Mouse (Mus musculus) heart, embryonic 13.5 days (tissue): ENCODE measurements at regions not wholly inside any gene's neighbourhood (a gene's known extent, or its start where the extent isn't known, plus 50 kb on each side); places are given as distances from the start of the nearest gene placed in this dataset.

ENCODE experiments used
- ATAC-seq: fragments of 200-750 bp; cut with Nextera tagmentation; 2 replicates; pipeline ENCODE4 v1.8.0; 2017; ENCODE audit warnings: moderate TSS enrichment; ENCODE audit not compliant: insufficient number of reproducible peaks, low FRiP score, low TSS enrichment; ENCODE audit errors: extremely low read depth
- H3K27ac ChIP-seq: fragments of 300-500 bp; sonication (generic); replicated peaks from 2 replicates; pipeline ENCODE4 v1.5.1; 2015; ENCODE audit warnings: moderate library complexity, mild to moderate bottlenecking, inconsistent platforms
- H3K27me3 ChIP-seq: fragments of 300-500 bp; sonication (generic); replicated peaks from 2 replicates; pipeline ENCODE4 v1.6.1; 2015; ENCODE audit warnings: mild to moderate bottlenecking, inconsistent platforms
- H3K36me3 ChIP-seq: fragments of 300-500 bp; sonication (generic); 2 replicates; pipeline ENCODE4 v1.6.1; 2015; ENCODE audit warnings: mild to moderate bottlenecking, inconsistent platforms
- H3K4me1 ChIP-seq: fragments of 300-500 bp; sonication (generic); 2 replicates; pipeline ENCODE4 v1.6.1; 2015; ENCODE audit warnings: inconsistent platforms
- H3K4me2 ChIP-seq: fragments of 300-500 bp; sonication (generic); 2 replicates; pipeline ENCODE4 v1.6.1; 2015; ENCODE audit warnings: inconsistent platforms, mild to moderate bottlenecking, moderate library complexity
- H3K4me3 ChIP-seq: fragments of 300-500 bp; sonication (generic); 2 replicates; pipeline ENCODE4 v1.5.1; 2015; ENCODE audit warnings: moderate library complexity, mild to moderate bottlenecking, inconsistent platforms
- H3K9ac ChIP-seq: fragments of 300-500 bp; sonication (generic); 2 replicates; pipeline ENCODE4 v1.6.1; 2015; ENCODE audit warnings: inconsistent platforms, mild to moderate bottlenecking, moderate library complexity
- H3K9me3 ChIP-seq: fragments of 300-500 bp; sonication (generic); 2 replicates; pipeline ENCODE4 v1.6.1; 2016; ENCODE audit warnings: inconsistent platforms
- WGBS: fragments of 180-500 bp; shearing (Covaris S2); methylation state at CpG from one replicate; pipeline ENCODE4 v1.1.7; 2015; ENCODE audit warnings: mixed read lengths; 5-methylcytosine and 5-hydroxymethylcytosine counted together

DNA sequence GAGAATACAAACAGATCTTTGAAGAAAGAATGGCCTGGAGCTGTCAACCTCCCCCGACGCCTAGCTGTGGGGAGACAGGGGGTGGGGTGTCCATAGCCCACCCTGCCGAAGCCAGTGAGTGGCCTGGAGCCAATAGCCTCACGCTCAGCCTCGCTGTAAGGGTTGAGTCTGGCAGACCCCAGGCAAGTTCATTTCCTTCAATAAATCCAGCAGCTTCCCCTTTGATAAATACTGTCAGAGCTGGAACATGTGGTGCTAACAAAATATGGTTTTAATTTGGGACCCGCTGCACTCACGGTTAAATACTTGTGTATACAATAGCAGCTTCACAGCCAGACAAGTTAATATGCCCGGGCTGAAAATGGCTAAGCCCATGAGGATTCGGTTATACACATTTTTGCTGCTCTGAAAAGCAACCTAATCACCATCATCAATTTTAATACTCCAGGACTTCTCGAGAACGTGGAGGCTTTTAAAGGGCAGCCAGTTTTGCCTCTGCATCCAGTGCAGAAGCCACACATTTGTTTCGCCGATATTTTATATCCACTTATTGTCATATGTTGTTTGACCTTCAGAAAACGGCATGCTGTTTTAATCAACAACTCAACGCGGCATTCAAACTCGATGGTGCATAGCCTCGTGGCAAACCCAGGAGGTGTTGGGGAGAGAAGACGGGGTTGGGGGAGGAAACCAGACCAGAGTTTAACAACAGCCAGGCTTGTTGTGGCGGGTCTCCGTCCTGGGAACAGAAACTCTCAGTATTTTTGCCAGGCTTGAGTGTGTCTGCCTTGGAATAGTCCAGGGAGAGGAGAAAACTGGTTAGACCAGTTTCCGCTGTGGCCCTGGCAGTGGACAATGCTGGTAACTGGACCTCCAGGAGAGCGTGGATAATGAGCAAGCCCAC lies 144.9 kb downstream of the Cd24a start:
- Histone ChIP-seq H3K9ac (peak overlapping the region; percentile 77), H3K9me3 (no peaks in the 10 kb centered on the region), H3K27me3 (no peaks in the 10 kb centered on the region; the same call in 1 of the 2 replicates), H3K4me2 (peak overlapping the region; percentile 76), H3K27ac (peak overlapping the region; percentile 24; the same call in 1 of the 2 replicates), H3K36me3 (no peaks in the 10 kb centered on the region), H3K4me1 (peaks cover 34% of the 10 kb centered on the region), H3K4me3 (peak overlapping the region; percentile 48)
- 9% methylated on average over 23 of the region's 23 CpGs for WGBS
- ATAC-seq, result no peak

DNA sequence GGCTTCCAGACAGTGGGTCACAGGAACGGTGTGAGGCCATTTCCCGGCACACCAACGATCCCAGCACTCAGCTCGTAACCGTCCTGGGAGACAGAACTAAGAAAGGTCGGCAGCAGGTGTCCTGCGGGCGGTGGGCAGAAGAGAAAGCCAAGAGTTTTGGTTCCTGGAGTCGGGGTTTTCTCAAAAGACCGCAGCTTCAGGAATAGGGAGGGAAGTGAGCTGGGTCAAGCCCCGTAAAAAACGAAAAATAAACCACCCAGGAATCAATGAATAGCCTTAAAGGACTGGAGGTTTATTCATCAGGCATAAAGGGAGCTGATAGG lies 145.5 kb downstream of the Cd24a start:
- peak overlapping the region; percentile 77 for H3K9ac ChIP-seq
- H3K4me1 ChIP-seq, result peaks cover 31% of the 10 kb centered on the region
- H3K9me3 ChIP-seq, result no peaks in the 10 kb centered on the region
- peak overlapping the region; percentile 48 for H3K4me3 ChIP-seq
- H3K27me3 ChIP-seq, result no peaks in the 10 kb centered on the region; the same call in 1 of the 2 replicates
- WGBS, result 5% methylated on average over 12 of the region's 12 CpGs
- peak overlapping the region; percentile 76 for H3K4me2 ChIP-seq
- H3K27ac ChIP-seq, result no peak overlapping the region
- no peaks in the 10 kb centered on the region for H3K36me3 ChIP-seq
- no peak for ATAC-seq

DNA sequence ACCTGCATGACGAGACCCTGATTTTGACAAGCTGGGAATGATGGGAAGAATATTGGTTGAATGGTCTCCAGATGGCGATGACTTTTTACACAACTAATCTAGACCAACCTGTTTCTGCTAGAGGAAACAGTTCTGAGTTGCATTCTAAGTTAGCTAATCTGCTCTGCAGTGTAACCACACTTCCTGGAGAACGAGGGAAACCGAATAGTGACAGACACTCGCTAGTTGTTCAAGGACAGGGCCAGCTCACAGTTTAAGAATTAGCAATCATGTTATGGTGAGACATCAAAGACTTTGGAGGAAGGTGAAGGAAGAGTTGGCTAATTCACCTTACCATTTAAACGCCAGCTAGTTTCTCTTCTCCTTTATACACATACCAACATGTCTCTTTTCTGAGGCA lies 149.7 kb downstream of the Cd24a start:
- 65% methylated on average over 6 of the region's 6 CpGs for WGBS
- Histone ChIP-seq H3K9me3 (0 out of 2 replicates have a peak, but pooled peaks cover 2% of the 10 kb centered on the region), H3K4me3 (no peak overlapping the region), H3K4me1 (peaks cover 13% of the 10 kb centered on the region; the same call in 1 of the 2 replicates), H3K4me2 (no peak overlapping the region), H3K36me3 (no peaks in the 10 kb centered on the region), H3K9ac (no peak overlapping the region), H3K27ac (no peak overlapping the region), H3K27me3 (no peaks in the 10 kb centered on the region; the same call in 1 of the 2 replicates)
- no peak for ATAC-seq

DNA sequence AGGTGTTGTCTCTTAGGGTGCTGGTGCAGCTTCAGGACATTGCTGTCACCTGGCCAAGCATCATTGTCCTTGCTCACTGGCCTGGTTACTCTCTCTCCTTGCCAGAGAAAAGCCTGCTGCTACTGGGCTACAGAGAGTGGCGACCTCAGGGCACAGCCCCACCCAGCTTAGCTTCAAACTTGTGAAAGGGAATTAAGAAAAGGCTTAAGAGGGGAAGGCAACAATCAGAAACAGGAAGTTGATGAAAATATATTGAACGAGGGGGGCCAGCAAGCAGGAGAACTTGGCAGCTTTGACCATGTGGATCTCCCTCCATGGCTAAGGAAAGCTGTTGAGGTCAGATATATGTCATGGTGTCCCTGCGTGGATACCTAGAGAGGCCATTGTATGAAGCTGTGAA lies 151.1 kb downstream of the Cd24a start:
- no peak for ATAC-seq
- no peak overlapping the region for H3K4me3 ChIP-seq
- no peak overlapping the region for H3K9ac ChIP-seq
- 0 out of 2 replicates have a peak, but pooled peaks cover 2% of the 10 kb centered on the region for H3K9me3 ChIP-seq
- H3K27ac ChIP-seq, result no peak overlapping the region
- no peaks in the 10 kb centered on the region for H3K36me3 ChIP-seq
- H3K4me1 ChIP-seq, result no peaks in the 10 kb centered on the region
- no peak overlapping the region for H3K4me2 ChIP-seq
- 63% methylated on average over 3 of the region's 3 CpGs for WGBS
- no peaks in the 10 kb centered on the region; the same call in 1 of the 2 replicates for H3K27me3 ChIP-seq

DNA sequence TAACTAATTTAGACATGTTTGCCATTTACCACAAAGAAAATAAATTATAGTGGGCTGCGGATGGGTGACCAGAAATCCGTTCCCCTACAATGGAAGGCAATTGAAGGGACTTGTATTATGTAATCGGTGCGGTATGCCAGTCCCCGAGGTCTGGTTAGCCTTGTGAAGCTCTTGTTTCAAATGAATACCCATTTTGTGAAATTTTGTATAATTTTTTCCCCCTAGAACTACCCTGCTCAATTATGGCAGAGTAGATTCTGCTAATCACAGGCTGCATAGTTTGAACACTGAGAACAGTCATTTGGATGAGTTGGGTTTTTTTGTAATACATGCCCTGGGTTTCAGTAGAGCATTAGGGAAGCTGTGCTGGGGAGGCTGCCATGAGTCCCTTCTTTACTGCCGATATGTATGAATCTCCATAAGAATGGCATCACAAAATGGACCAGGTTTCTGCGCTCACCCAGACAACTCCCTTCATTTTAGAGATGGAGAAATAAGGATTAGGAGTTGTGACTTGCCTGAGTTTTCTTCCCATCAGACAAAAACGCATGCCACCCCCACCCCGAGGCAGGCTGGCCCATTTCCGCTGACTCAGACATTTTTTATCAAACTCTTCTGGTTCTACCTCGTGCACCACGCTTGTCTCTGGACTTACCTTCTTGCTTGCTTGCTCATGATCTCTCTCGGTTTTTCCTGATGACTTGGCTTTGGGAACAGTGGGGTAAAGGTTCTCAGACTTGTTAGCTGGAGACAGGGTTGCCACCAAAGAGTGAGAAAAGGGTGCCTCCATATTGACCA lies 155.7 kb downstream of the Cd24a start:
- WGBS, result 77% methylated on average over 13 of the region's 13 CpGs
- 0 out of 2 replicates have a peak, but pooled peaks cover 2% of the 10 kb centered on the region for H3K9me3 ChIP-seq
- no peaks in the 10 kb centered on the region for H3K4me1 ChIP-seq
- H3K9ac ChIP-seq, result no peak overlapping the region
- no peak overlapping the region for H3K4me2 ChIP-seq
- no peak overlapping the region for H3K4me3 ChIP-seq
- no peak for ATAC-seq
- no peaks in the 10 kb centered on the region for H3K36me3 ChIP-seq
- no peak overlapping the region for H3K27ac ChIP-seq
- no peaks in the 10 kb centered on the region for H3K27me3 ChIP-seq

DNA sequence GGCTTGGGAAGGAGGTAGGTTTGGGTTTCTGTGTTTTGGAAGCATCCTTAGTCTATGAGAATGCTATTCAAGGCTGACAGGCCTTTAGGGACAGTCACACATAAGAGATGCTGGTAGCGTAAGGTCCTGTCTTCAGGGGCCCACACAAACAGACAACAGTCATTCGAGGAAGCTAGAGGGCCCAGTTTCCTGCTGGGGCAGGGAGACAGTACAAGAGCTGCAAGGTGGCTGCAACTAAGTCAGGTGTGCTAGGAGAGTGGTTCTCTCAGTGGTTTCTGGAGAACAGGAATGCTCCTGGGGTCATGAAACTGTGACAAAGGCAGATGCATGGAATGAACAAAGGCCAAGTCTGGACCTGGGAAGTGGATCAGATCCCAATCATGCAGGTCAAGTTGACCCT lies 161.1 kb downstream of the Cd24a start:
- H3K4me3 ChIP-seq, result no peak overlapping the region
- H3K27me3 ChIP-seq, result no peaks in the 10 kb centered on the region
- no peak overlapping the region for H3K9ac ChIP-seq
- H3K4me1 ChIP-seq, result peaks cover 38% of the 10 kb centered on the region
- WGBS, result 82% methylated on average over 2 of the region's 2 CpGs
- no peak overlapping the region for H3K4me2 ChIP-seq
- peak overlapping the region; percentile 73 for H3K27ac ChIP-seq
- no peaks in the 10 kb centered on the region for H3K9me3 ChIP-seq
- H3K36me3 ChIP-seq, result no peaks in the 10 kb centered on the region
- ATAC-seq, result no peak

DNA sequence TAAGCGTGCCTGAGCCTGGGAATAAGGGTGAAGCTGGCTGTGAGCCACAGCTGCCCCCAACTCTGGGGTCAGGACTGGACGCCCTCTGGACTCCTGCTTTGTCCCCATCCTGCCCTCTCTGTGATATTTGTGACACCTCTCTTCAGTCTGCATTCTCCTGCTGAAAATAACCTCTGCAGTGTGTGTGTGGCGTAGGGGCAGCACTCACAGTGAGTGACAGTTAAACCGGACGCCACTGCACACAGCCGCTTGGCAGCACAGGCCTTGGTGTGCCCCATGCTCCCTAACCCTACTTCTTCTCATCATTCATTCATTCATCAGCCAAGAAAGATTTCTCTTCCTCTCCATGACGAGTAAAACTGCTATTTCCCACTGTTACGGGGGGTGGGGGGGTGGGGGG lies 161.6 kb downstream of the Cd24a start:
- Histone ChIP-seq H3K9me3 (no peaks in the 10 kb centered on the region), H3K27ac (peak overlapping the region; percentile 73), H3K9ac (0 out of 2 replicates have a peak overlapping the region, but pooled peaks have one; percentile 40), H3K36me3 (no peaks in the 10 kb centered on the region), H3K4me3 (no peak overlapping the region), H3K4me1 (peaks cover 38% of the 10 kb centered on the region), H3K27me3 (no peaks in the 10 kb centered on the region), H3K4me2 (peak overlapping the region; percentile 37)
- ATAC-seq, result 0 out of 2 replicates have a peak, but pooled peaks have one; percentile 38
- 32% methylated on average over 8 of the region's 8 CpGs for WGBS

DNA sequence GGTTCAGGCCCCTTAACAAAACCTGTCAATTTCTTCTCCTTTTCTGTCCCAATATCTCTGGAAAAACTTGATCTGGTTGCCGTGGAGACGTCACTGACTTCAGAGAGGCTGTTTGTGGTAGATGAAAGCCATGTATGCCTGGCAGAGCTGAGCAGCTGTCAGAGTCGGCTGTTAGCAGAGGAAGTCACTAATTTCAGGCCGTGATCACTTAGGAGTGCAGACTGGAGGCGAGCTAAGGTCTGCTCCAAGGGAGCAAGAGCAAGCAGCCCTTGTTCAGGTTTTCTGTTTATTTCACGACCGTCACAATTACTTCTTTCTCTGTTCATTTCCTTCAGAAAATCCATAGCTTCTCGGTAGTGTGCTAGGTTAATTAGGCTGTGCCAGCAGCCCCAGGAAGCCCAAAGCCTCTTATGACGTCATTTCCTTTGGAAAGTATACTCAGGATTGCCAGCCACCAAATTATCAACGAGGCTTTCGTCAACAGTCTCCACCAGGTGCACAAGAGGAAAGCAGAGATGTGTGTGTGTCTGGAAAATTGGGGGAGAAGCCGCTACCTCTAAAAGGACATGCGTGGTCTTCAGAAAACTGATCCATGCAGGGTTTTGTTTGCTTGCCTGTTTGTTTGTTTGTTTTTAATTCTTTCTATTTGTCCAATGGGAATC lies 161.2 kb downstream of the Qrsl1 start:
- no peaks in the 10 kb centered on the region for H3K9me3 ChIP-seq
- H3K9ac ChIP-seq, result 0 out of 2 replicates have a peak overlapping the region, but pooled peaks have one; percentile 40
- 25% methylated on average over 13 of the region's 13 CpGs for WGBS
- H3K4me3 ChIP-seq, result no peak overlapping the region
- ATAC-seq, result no peak; the same call in 1 of the 2 replicates
- H3K4me2 ChIP-seq, result peak overlapping the region; percentile 37
- peaks cover 38% of the 10 kb centered on the region for H3K4me1 ChIP-seq
- H3K27me3 ChIP-seq, result no peaks in the 10 kb centered on the region
- H3K27ac ChIP-seq, result peak overlapping the region; percentile 73
- no peaks in the 10 kb centered on the region for H3K36me3 ChIP-seq

DNA sequence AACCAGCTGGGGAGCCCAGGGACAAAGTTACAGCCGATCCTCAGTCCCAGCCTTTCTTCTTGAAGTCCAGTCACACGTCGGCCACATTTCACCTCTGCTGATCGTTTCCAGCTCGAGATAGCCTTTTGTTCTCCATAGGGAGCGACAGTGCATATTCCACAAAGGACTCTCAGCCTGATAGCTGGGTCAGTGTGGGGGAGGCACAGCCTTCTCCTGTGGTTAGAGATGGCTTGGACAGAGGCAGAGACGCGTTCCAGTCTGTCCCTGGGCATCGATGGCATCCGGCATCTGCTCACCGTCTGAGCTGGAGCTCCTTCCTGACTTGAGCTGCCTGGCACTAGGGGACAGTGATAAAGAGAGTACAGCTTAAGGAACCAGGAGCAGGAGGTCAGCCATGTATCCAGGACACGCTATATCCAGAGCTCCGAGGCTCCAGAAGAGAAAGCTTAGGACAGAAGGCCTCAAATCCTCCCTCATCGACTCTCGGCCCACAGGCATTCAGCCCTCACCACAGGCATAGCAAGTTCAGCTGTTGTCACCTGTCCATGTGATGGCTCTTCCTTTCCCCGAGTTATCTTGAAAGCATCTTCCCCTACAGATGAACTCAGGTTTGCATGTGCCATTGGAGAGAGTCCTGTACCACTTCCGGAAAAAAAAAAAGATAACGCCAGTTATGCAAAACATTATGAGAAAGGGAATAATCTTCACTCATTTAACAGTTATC lies 160.0 kb downstream of the Qrsl1 start:
- Histone ChIP-seq H3K27ac (no peak overlapping the region; the same call in 1 of the 2 replicates), H3K4me2 (peak overlapping the region; percentile 24; the same call in 1 of the 2 replicates), H3K4me3 (no peak overlapping the region), H3K4me1 (peaks cover 45% of the 10 kb centered on the region), H3K27me3 (no peaks in the 10 kb centered on the region), H3K36me3 (no peaks in the 10 kb centered on the region), H3K9me3 (no peaks in the 10 kb centered on the region), H3K9ac (0 out of 2 replicates have a peak overlapping the region, but pooled peaks have one; percentile 40)
- 31% methylated on average over 18 of the region's 18 CpGs for WGBS
- no peak; the same call in 1 of the 2 replicates for ATAC-seq
